Mouse (Mus musculus) limb, embryonic 14.5 days (tissue): ENCODE results near the gene Hnrnpa3. TPM values are rescaled to one million over a fixed set of nuclear protein-coding genes. Genes with fewer than 3 reads are reported as not detected.

Source experiments
- ATAC-seq: fragments of 200-750 bp; cut with Nextera tagmentation; 2 replicates; pipeline ENCODE4 v1.8.0; 2017; ENCODE audit warnings: low read depth, moderate number of reproducible peaks, moderate TSS enrichment; ENCODE audit not compliant: low FRiP score
- DNase-seq: peaks from one replicate; pipeline ENCODE4 v3.0.0-alpha.2; 2015; ENCODE audit warnings: low spot score
- H3K27ac ChIP-seq: fragments of 300-500 bp; sonication (generic); replicated peaks from 2 replicates; pipeline ENCODE4 v1.5.1; 2014; ENCODE audit warnings: low read depth, mild to moderate bottlenecking, low read length, moderate library complexity, mixed read lengths
- H3K27me3 ChIP-seq: fragments of 300-500 bp; sonication (generic); 2 replicates; pipeline ENCODE4 v1.6.1; 2014; ENCODE audit warnings: low read length, mixed read lengths; ENCODE audit not compliant: control insufficient read depth, insufficient read depth
- H3K36me3 ChIP-seq: fragments of 300-500 bp; sonication (generic); 2 replicates; pipeline ENCODE4 v1.6.1; 2014; ENCODE audit warnings: mild to moderate bottlenecking, low read length, moderate library complexity, mixed read lengths; ENCODE audit not compliant: control insufficient read depth, insufficient read depth
- H3K4me1 ChIP-seq: fragments of 300-500 bp; sonication (generic); 2 replicates; pipeline ENCODE4 v1.6.1; 2014; ENCODE audit warnings: antibody characterized with exemption, low read length, mixed read lengths; ENCODE audit not compliant: control insufficient read depth, insufficient read depth
- H3K4me2 ChIP-seq: fragments of 300-500 bp; sonication (generic); replicated peaks from 2 replicates; pipeline ENCODE4 v1.6.1; 2014; ENCODE audit warnings: low read depth, mild to moderate bottlenecking, low read length, moderate library complexity; ENCODE audit not compliant: severe bottlenecking
- H3K4me3 ChIP-seq: fragments of 300-500 bp; sonication (generic); replicated peaks from 2 replicates; pipeline ENCODE4 v1.5.1; 2014; ENCODE audit warnings: low read length
- H3K9ac ChIP-seq: fragments of 300-500 bp; sonication (generic); 2 replicates; pipeline ENCODE4 v1.6.1; 2014; ENCODE audit warnings: mild to moderate bottlenecking, low read depth, low read length, moderate library complexity; ENCODE audit not compliant: severe bottlenecking
- H3K9me3 ChIP-seq: fragments of 300-500 bp; sonication (generic); 2 replicates; pipeline ENCODE4 v1.6.1; 2016; ENCODE audit warnings: low read length; ENCODE audit not compliant: control insufficient read depth
- POLR2A ChIP-seq: fragments of 200-500 bp; IDR thresholded peaks from 2 replicates; pipeline ENCODE4 v1.8.0; 2012; ENCODE audit warnings: inconsistent platforms, mild to moderate bottlenecking, moderate library complexity, borderline replicate concordance; ENCODE audit not compliant: insufficient read depth, insufficient read length; ENCODE audit errors: extremely low read depth
- WGBS: fragments of 180-500 bp; shearing (Covaris S2); extraction: QIAGEN DNeasy Blood & Tissue Kit; methylation state at CpG from one replicate; pipeline ENCODE4 v1.1.7; 2014; 5-methylcytosine and 5-hydroxymethylcytosine counted together
- polyA plus RNA-seq, 2 experiments: library from polyadenylated mRNA; depleted of rRNA in 1 of 2; stranded (reverse) in 1 of 2; unstranded in 1 of 2; fragments of >200 nt; fragmentation: Nextera tagmentation in 1 of 2; extraction: Ambion mirVana in 1 of 2; gene quantifications; 2 replicates each; pipeline versions ENCODE4 v1.2.1 to v1.2.3; 2012 to 2014

Hnrnpa3 gene
- polyA plus RNA-seq, 2 experiments = 233 to 733 TPM

GRCm38 (mm10) chr2:75687040-75687749, 28.1 kb downstream of the Hnrnpa3 start:
- Histone ChIP-seq H3K4me3 (no peak overlapping the region), H3K9ac (no peak overlapping the region), H3K27me3 (no peaks in the 10 kb centered on the region), H3K4me2 (no peak overlapping the region), H3K27ac (no peak overlapping the region), H3K36me3 (no peaks in the 10 kb centered on the region), H3K4me1 (peaks cover 5% of the 10 kb centered on the region; the same call in 1 of the 2 replicates), H3K9me3 (no peaks in the 10 kb centered on the region)
- ATAC-seq (no peak), DNase-seq (no peak)
- WGBS = 83% methylated on average over 10 of the region's 10 CpGs
- no peak for TF ChIP-seq POLR2A

- peaks cover 5% of the 10 kb centered on the region for H3K4me1 ChIP-seq
- DNase-seq = no peak
- no peak for ATAC-seq
- H3K4me3 ChIP-seq = no peak overlapping the region
- no peak overlapping the region for H3K9ac ChIP-seq
- no peaks in the 10 kb centered on the region for H3K36me3 ChIP-seq
- no peak overlapping the region for H3K27ac ChIP-seq
- WGBS = 95% methylated on average over 1 of the region's 1 CpGs
- TF ChIP-seq POLR2A = no peak
- no peaks in the 10 kb centered on the region for H3K9me3 ChIP-seq
- no peak overlapping the region for H3K4me2 ChIP-seq
- H3K27me3 ChIP-seq = no peaks in the 10 kb centered on the region
These were observed 29.8 kb downstream of the Hnrnpa3 start for GRCm38 (mm10) chr2:75688901-75689300.

- Histone ChIP-seq H3K4me3 (no peak overlapping the region), H3K9ac (no peak overlapping the region), H3K27ac (no peak overlapping the region), H3K4me1 (peaks cover 5% of the 10 kb centered on the region), H3K9me3 (no peaks in the 10 kb centered on the region), H3K4me2 (no peak overlapping the region), H3K36me3 (no peaks in the 10 kb centered on the region), H3K27me3 (no peaks in the 10 kb centered on the region)
- 84% methylated on average over 10 of the region's 10 CpGs for WGBS
- DNase-seq (no peak), ATAC-seq (no peak)
- TF ChIP-seq POLR2A = no peak
These were observed 30.6 kb downstream of the Hnrnpa3 start for GRCm38 (mm10) chr2:75689482-75690158.

DNA sequence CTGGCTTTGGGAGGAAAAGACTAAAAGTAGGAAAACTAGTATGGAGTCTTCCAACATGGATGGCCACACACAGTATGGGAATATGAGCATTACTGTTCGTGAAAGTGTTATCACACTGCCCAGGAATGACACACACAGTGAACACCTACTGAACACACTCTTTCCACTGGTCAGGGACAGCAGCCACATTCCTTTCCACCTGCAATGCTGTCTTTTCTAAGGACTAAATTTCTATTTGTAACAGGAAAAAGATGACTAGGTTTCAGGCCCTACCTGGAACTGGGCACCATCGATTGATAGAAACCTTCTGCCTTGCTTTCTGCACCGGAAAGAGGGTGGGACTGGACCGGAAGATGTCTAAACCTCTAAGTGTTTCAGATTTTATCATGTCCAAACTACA, 31.6 kb downstream of the Hnrnpa3 start:
- WGBS = 96% methylated on average over 4 of the region's 4 CpGs
- no peaks in the 10 kb centered on the region for H3K36me3 ChIP-seq
- ATAC-seq = no peak

DNA sequence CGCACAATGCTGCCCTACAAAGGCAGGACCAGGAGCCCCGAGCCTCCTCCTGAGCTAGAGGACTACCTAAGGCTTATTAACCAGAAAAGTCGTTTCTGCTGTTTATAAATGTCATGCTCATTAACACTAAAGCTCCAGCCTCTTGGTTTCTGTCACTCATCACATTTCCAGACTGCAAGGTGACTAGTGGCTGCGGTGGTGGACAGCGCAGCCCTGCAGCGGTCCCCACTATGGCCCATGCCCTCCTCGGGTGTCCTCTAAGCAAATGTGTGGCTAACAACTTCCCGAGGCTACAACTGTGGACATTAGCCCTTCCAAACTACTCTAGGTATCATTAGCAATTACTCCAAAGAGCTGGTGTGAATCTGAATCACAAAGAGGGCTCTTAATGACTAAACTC, 32.3 kb downstream of the Hnrnpa3 start:
- Histone ChIP-seq H3K27me3 (no peaks in the 10 kb centered on the region), H3K4me3 (no peak overlapping the region), H3K4me2 (no peak overlapping the region), H3K9me3 (no peaks in the 10 kb centered on the region), H3K36me3 (no peaks in the 10 kb centered on the region), H3K9ac (no peak overlapping the region), H3K4me1 (peaks cover 11% of the 10 kb centered on the region), H3K27ac (no peak overlapping the region)
- DNase-seq (no peak), ATAC-seq (no peak)
- TF ChIP-seq POLR2A = no peak
- 58% methylated on average over 8 of the region's 8 CpGs for WGBS

More for the DNA sequence above, 31.6 kb downstream of the Hnrnpa3 start:
- no peak for TF ChIP-seq POLR2A
- no peak for DNase-seq
- H3K27me3 ChIP-seq = no peaks in the 10 kb centered on the region
- no peaks in the 10 kb centered on the region for H3K9me3 ChIP-seq
- no peak overlapping the region for H3K9ac ChIP-seq
- no peak overlapping the region for H3K4me3 ChIP-seq
- H3K4me2 ChIP-seq = no peak overlapping the region
- no peak overlapping the region for H3K27ac ChIP-seq
- peaks cover 6% of the 10 kb centered on the region for H3K4me1 ChIP-seq
